Mouse (Mus musculus) gastrocnemius, postnatal 14 days (tissue): Measurements from ENCODE around the gene Hoxd11. TPM values are rescaled to one million over a fixed set of nuclear protein-coding genes. Genes with fewer than 3 reads are reported as not detected.

Experiments
- DNase-seq: peaks from one replicate; pipeline ENCODE4 v3.0.0; 2021; ENCODE audit warnings: mixed read lengths
- intact Hi-C: fragments of 180-260 bp; cut with DNase I; formaldehyde crosslinking; loops from one replicate; pipeline ENCODE4 v1.15.1; 2025; ENCODE audit warnings: low total_unique reads
- total RNA-seq, 2 experiments: library from RNA; stranded (reverse); gene quantifications; 2 replicates each; pipeline ENCODE4 v1.2.3; 2021

The Hoxd11 gene
- total RNA-seq, 2 experiments from 2014 or later: 0.29 TPM; not detected in 1

- intact Hi-C loops: no loop called here
- no peak for DNase-seq
Measured at GRCm38 (mm10) chr2:74720384-74720783, 41.0 kb downstream of the Hoxd11 start.

GRCm38 (mm10) chr2:74720955-74721491, 41.7 kb downstream of the Hoxd11 start:
- intact Hi-C loops: no loop called here
- DNase-seq: no peak

- DNase-seq: no peak
- intact Hi-C loops: no loop called here
Measured at GRCm38 (mm10) chr2:74721882-74722281, 42.5 kb downstream of the Hoxd11 start.

GRCm38 (mm10) chr2:74722949-74723348, 43.6 kb downstream of the Hoxd11 start:
- intact Hi-C loops: no loop called here
- no peak for DNase-seq

GRCm38 (mm10) chr2:74724244-74725015, 45.1 kb downstream of the Hoxd11 start:
- intact Hi-C loops: no loop called here
- no peak for DNase-seq

- intact Hi-C loops: no loop called here
- DNase-seq: no peak
Measured at GRCm38 (mm10) chr2:74725171-74725570, 45.8 kb downstream of the Hoxd11 start.

GRCm38 (mm10) chr2:74726551-74726950, 47.2 kb downstream of the Hoxd11 start, which contains the start of gene Gm28230:
TSS of gene Gm28230 (plus strand) at chr2:74726728.
- intact Hi-C loops: no loop called here
- DNase-seq: no peak

- intact Hi-C loops: no loop called here
- no peak for DNase-seq
Measured at GRCm38 (mm10) chr2:74726973-74727639, 47.7 kb downstream of the Hoxd11 start.

- no peak for DNase-seq
- intact Hi-C loops: no loop called here
Measured at GRCm38 (mm10) chr2:74727640-74728302, 48.4 kb downstream of the Hoxd11 start.

- no peak for DNase-seq
- intact Hi-C loops: no loop called here
Measured at GRCm38 (mm10) chr2:74728303-74728680, 48.9 kb downstream of the Hoxd11 start.

GRCm38 (mm10) chr2:74730331-74730730, 51.0 kb downstream of the Hoxd11 start:
- intact Hi-C loops: no loop called here

GRCm38 (mm10) chr2:74731055-74731454, 51.7 kb downstream of the Hoxd11 start:
- no peak for DNase-seq
- intact Hi-C loops: no loop called here

More at GRCm38 (mm10) chr2:74730331-74730730, 51.0 kb downstream of the Hoxd11 start:
- DNase-seq: no peak

GRCm38 (mm10) chr2:74731799-74732512, 52.6 kb downstream of the Hoxd11 start:
- no peak for DNase-seq
- intact Hi-C loops: no loop called here

- intact Hi-C loops: no loop called here
- DNase-seq: no peak
Measured at GRCm38 (mm10) chr2:74732513-74733316, 53.4 kb downstream of the Hoxd11 start.

- intact Hi-C loops: no loop called here
Measured at GRCm38 (mm10) chr2:74733317-74733661, 53.9 kb downstream of the Hoxd11 start.

GRCm38 (mm10) chr2:74733765-74734164, 54.4 kb downstream of the Hoxd11 start:
- intact Hi-C loops: no loop called here
- no peak for DNase-seq

More at GRCm38 (mm10) chr2:74733317-74733661, 53.9 kb downstream of the Hoxd11 start:
- no peak for DNase-seq

GRCm38 (mm10) chr2:74734451-74734850, 55.1 kb downstream of the Hoxd11 start:
- intact Hi-C loops: no loop called here
- DNase-seq: no peak

GRCm38 (mm10) chr2:74734996-74735811, 55.8 kb downstream of the Hoxd11 start:
- no peak for DNase-seq
- intact Hi-C loops: no loop called here
